Mouse (Mus musculus) G1E (cell line): ENCODE measurements around the gene Edil3.

ENCODE experiments used
- CTCF ChIP-seq: IDR thresholded peaks from 2 replicates; pipeline ENCODE4 v1.5.1; 2012; ENCODE audit warnings: low read depth, low read length, inconsistent platforms, mixed read lengths
- GATA1 ChIP-seq: IDR thresholded peaks from 2 replicates; pipeline ENCODE4 v1.6.1; 2012; ENCODE audit warnings: borderline replicate concordance, low read length, inconsistent platforms, mixed read lengths
- POLR2AphosphoS5 ChIP-seq: IDR thresholded peaks from 2 replicates; pipeline ENCODE4 v1.6.1; 2012; ENCODE audit warnings: low read depth, low read length, inconsistent platforms; ENCODE audit not compliant: insufficient replicate concordance
- TAL1 ChIP-seq: conservative IDR thresholded peaks from 2 replicates; pipeline ENCODE4 v1.6.1; 2012; ENCODE audit warnings: low read depth, low read length, inconsistent platforms, mixed read lengths

GRCm38 (mm10) chr13:89339776-89340175 lies 518.5 kb downstream of the Edil3 start:
- TF ChIP-seq GATA1: no peak
- no peak for TF ChIP-seq CTCF
- no peak for TF ChIP-seq TAL1
- no peak for TF ChIP-seq POLR2AphosphoS5
